Mouse (Mus musculus): Measurements from ENCODE around the gene Ctdspl.

Ctdspl gene

DNA sequence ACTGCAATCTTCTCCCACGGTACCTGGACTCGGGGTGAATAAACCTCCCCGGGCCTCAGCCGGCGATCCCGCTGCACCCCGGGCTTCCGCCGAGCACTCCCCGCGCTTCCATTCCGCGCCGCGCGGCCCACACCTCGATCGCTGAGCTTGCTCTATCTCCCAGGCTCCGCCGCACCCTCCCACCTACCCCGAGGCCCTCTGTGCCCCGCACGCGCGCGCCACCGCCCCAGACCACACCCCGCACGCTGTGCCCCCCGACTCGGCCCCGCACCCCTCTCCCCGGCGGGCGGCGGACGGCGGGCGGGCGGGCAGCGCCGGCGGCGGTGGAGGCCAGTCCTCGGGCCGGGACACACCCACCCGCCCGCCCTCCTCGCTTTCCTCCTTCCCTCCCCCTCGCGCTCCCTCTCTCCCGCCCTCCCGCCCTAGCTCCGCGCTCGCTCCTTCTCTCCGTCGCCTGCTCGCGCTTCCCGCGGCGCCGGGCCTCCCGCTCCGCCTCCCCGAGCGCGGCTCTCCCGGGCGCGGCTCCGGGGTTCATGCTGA, at the start of gene Ctdspl:
Gene Ctdspl (plus strand): TSS at position 343 of the 540 bp plus-strand sequence.
- DNase-seq (ENCODE audit: low spot score) = peak; percentile 46

DNA sequence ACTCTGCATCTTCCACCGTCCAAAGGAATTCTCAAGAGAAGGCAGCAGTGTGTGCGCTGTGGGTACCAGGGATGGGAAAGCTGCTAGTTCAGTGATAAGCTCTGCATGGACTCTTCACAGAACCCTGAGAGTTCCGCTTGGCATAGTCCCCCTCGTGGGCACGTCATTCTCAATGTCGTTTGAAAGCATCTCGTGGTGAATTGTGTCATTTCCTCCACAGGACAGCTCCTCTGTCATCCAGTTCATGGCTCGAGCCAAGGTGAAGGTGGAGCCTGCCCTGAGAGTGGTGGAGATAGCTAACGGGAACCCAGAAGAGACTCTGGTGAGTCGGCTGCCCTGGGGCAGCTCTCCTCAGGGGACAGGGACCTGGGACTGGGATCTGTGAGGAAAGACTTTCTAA, 49.4 kb upstream of the Ctdspl start:
- DNase-seq (ENCODE audit: low spot score) = no peak

DNA sequence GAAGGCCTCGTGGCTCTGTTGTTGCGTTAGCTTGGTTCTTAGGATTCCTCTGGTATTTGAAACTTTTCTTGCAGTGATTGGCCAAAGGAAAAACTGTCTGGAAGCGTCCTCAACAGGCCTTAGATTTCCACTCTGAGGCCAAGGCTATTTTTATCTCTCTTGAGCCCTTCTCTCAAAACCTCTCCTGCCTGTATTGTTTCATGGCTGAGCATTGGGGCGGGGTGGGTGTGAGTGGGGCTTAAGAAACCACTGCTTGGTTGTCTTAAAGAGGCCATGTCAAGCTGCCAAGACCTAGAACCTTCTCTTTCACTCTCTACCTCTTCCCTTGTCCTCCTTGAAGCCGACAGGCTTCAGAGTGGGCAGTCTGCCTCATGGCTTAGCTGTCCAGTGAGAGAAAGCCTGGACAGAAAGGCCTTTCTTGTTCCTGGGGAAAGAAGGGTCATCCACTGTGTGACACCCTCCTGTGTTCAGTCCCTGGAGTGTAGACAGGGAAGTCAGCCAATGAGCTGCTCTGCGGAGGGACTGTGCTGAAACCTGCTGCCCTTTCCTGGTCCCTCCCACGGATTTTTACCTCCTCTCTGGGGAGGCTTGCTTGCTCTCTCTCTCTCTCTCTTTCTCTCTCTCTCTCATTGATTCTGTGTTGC, 48.8 kb upstream of the Ctdspl start:
- no peak for DNase-seq (ENCODE audit: low spot score)

DNA sequence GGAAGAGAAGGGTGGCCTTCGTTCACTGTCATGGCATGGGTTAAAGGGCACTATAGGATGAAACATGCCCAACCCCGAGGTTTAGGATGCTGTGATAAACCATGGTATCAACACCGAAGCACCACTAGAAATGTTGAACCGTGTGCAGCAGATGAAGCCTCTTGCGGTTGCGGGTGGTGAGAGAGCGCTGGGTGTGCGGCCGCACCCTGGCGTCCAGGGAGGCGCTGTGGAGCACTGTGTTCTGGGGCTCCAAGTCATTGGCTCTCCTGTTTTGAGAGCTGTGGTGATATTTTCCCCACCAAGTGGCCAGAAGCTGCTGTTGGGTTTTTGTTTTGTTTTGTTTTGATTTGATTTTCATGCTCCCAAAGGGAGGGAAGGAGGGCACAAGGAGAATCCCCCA, 47.7 kb upstream of the Ctdspl start:
- no peak for DNase-seq (ENCODE audit: low spot score)

DNA sequence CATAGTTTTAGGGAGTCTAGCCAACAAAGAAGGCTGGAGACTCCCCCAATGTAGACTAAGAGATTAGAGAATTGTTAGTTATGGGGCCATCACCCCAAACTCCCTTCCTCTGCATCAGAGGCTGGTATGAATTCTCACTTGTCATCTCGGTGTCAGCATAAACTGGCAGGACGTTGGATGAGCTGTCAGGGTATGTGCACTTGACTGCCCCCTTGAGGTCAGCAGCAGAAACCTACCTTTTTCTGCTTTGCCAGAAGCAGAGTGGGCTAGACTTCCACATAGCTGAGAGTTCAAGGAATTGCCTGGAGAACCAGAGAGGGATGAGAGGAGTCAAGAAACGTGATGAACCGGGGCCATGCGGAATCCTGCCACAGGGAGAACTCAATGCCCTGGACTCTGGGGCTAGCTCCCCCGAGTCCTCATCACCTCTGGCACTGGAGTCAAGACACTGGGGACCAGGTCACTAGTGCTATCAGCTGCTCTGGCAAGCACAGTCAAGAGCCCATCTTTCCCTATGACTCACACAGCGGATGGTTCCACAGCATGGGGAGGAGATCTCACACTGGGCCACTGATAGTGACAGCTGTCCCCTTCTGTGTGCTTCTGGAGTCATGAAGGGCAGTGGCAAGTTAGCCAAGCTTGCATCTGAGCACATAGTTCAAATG, 44.8 kb upstream of the Ctdspl start:
- no peak for DNase-seq (ENCODE audit: low spot score)

DNA sequence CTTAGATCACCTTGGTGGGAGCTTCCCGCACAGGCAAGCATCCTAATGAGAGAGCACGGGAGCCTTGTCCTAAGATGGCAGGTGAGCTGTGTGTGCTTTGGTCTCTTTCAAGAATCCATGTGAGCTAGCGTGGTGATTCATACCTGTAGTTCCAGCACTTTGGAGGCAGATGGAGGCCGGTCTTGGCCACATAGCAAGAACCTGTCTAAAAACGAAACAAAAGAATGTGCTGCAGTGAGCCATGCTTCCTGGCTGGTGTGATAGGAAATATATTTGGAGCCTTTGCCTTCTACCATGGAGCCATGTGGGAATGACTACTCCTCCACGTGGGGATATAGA, 44.3 kb upstream of the Ctdspl start:
- no peak for DNase-seq (ENCODE audit: low spot score)

DNA sequence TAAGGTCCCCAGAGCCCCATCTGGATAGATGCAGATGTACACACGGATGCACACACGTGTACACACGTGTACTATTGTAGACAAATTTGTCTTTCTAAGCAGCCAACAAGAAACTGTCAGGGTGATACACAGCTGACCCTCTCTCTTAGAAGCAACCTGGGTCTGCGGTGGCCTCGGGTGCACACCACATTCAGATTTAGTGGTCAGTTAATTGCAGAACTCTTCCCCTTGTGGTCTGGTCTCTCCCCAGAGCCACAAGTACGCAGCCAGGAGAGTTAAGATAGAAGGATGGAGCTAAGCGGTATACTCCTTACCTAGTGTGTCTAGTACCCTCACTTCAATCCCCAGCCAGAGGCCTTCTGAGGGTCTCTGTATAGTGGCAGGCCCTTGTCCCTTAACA, 43.1 kb upstream of the Ctdspl start:
- no peak for DNase-seq (ENCODE audit: low spot score)

DNA sequence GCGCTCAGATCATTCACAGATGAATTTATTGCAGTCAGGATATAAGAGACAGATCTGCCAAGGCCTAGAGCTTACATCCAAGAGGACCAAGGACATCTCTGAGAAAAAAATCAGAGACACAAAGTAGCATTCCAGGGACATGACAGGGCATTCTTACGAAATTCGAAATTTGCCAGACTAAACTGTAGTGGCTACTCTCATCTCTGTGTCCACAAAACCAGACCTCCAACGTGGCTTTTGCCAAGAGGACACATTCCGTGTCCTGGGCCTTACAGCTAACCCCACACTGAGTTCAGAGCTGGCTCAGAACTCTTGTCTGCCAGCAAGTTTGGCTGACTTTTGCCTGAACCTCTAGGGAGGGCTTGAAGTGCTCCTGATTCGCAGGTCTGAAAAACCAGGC, 40.5 kb upstream of the Ctdspl start:
- no peak for DNase-seq (ENCODE audit: low spot score)

DNA sequence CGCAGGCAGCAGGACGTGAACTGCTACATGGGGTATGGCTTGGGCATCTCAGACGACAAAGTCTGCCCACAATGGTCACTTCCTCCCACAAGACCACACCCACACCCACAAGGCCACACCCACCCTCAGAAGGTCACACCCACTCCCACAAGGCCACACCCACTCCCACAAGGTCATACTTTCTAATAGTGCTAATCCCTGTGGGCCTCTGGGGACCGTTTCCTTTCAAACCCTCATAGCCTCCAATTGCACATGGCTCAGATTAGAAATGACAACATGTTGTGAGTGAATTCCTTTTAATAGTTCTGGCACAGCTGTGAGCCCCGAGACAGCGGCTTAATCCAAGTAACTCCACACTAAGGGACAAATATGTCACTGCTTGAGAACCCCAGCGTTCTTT, 39.1 kb upstream of the Ctdspl start:
- DNase-seq (ENCODE audit: low spot score) = no peak

DNA sequence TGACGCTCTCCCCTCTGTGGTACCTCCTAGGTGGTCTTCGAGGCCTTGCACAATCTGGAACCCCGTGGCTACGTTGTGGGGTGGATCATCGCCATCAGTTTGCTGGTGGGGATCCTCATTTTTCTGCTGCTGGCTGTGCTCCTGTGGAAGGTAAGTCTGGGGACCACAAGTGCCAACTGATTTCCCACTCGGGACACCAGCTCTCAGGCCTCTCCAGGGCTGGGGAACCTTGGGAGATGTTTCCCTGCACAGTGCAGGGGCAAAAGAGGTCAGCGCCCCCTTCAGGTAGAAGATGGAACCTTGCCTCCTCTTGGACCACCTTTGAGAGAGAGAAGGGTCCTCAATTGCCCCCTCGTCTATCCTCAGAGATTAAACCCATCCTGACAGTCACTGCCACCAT, 38.5 kb upstream of the Ctdspl start:
- DNase-seq (ENCODE audit: low spot score) = no peak

DNA sequence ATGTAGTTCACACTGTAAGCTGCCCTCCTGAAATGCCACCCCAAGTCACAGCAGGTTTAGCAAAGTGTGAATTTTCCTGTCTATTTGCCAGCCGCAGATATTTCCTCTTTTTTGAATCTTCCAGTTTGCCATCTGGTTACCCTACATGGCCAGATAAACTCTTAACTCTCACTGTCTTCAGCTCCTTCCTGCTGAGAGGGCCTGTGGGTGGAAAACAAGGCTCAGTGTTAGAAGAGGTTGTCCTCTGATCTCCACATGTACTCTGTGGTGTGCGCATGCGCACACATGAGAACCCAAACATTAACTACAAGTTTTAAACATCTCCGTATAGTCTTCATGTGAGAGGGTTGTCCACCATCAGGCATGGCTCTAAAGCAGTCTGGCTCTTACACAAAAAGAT, 36.1 kb upstream of the Ctdspl start:
- DNase-seq (ENCODE audit: low spot score) = no peak

DNA sequence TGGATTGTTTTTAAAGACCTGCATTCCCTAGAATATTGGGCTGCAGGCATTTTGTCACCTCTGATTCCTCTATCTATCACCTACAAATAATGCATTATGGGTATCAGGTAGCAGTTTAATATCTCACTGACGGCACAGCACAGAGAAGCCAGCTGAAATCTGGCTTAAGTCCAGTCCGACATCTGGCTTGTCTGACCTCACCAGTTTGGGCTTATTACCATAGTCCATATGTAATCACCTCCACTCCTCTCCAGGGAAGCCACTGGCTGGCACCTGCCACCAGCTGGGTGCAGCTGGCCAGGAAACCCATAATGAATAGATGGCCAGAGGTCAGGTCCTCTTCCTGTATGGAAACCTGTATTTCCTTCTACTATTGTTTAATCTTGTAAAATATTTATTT, 35.6 kb upstream of the Ctdspl start:
- no peak for DNase-seq (ENCODE audit: low spot score)

DNA sequence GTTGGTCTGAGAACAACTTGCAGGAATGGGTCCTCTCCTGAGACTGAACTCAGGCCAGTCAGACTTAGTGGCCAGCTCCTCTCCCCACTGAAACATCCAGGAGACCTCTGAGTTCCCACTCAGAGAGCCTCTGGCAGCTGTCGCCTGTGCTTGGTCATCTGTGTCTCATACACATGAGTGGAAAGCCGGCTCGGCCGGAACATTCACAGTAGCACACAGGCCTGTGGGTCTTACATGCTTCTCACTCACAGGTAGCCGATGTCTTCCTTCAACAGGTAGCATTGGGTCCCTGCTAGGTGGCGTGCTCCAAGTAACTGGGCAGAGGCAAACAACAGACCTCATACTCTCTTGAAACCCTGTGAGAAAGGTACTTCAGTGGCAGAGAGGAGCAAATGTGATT, 35.2 kb upstream of the Ctdspl start:
- DNase-seq (ENCODE audit: low spot score) = no peak

DNA sequence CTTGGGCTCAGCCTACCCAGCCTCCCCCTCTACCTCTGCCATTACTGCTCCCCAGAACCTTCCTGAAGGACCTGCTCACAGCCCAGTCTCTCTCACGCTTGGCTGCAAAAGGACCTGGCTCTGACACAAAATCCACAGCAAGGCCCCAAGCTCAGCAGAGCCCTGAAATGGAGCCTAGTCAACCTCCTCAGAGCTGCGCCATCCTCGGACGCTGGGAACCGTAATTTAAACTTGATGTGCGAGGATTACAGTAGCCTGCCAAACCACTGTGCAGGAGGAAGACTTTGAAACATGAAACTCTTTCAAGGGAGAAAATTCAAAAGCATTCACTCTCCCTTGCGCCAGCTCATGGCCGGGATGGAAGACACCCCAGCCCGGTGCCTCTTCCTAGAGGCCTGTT, 34.7 kb upstream of the Ctdspl start:
- no peak for DNase-seq (ENCODE audit: low spot score)

DNA sequence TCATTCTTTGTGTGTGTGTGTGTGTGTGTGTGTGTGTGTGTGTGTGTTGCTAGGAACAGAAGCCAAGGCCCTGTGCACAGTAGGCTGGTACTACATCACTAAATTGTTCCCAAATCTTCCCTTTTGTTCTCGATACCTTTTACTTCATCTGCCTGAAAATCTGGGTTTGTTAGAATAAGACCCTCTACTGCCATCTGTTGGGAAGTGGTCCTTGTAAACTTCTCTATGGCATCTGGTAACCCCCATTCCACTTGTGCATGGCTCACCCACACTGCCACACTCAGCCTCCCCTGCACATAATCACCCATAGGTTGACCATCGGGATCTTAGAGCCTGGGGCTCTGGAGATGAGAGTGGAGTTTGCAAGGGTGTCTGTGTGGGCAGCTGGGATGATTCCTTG, 31.2 kb upstream of the Ctdspl start:
- DNase-seq (ENCODE audit: low spot score) = no peak

DNA sequence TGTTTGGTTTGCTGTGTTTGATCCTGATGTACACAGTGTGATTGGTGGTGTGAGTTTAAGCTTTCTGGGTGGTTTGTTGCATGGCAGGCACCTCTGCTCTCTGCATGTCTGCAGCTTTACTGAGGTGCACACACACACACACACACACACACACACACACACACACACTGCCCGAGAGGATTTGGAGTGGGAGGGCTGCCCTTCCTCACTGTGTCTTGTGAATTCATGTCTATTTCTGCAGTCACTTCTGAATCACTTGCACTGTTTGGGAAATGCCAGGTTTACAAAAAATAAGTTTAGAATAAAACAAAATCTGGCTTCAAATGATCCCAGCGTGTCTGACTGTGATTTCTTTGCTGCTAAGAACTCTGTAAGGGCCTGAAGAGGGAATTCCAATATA, 25.6 kb upstream of the Ctdspl start:
- no peak for DNase-seq (ENCODE audit: low spot score)

DNA sequence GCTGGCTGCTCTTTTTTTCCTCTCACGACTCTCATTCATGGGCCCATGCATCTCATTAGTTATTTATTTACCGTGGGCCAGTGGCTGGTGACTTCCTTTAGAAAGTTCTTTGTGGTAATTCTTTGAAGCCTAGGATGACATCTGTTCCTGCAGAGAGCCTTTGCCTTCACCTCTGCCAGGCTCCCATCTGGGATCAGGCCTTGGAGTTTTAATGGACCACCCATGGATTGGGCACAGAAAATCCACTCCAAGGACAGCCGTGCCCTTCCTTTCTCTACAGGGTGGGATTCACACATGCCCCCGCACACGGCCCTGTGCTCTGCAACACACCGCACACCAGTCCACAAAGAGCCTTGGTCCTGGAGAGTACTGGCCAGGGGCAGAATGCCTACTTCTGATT, 24.3 kb upstream of the Ctdspl start:
- DNase-seq (ENCODE audit: low spot score) = no peak

DNA sequence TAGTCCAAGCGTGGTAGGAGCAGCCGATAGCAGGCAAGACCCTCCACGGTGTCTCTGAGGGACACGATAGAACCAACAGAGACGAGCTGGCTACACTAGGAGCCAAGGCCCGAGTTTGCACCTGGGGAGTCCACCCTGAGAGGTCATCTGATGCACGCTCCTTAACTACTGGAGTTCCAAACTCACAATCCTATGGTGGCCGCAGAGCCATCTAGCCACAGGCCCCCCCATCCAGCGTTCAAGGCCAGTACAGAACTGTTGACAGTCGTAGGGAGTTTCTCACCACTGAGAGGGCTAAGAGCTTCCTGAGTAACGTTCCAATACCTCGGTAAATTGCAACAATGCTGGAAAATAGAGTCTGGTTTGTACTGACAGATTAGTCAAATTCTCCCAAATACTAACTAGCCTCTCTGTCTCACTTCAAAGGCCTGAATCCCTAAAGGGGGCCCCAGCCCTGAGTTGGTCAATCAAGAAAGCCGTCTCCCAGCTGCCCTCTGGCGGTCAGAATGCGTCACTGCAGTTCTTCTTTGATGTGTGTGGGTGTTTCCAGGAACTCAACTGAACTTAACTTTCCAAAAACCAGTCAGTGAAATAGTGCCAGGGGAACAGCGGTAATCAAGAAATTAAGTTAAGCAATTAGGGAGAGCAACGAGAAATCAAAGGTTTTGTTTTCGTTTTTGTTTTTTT, 18.2 kb upstream of the Ctdspl start:
- peak; percentile 81 for DNase-seq (ENCODE audit: low spot score)

DNA sequence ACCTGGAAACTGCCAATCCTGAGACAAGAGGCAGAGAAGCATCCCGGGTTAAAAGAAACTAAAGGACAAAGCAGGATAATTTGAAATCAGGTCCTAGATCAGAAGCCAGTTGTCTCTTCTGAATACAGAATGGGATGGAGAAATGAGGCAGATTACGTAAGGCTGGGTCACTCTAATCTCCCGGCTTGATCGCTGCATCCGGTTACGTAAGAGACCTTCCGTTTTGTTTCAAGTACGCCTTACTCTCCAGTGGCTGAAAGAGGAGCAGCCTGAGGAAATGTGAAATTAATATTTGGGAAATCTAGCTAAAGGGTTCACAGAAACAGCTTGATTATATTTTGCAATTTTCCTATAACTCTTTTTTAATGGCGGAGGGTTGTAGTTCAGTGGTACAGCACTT, 13.2 kb upstream of the Ctdspl start:
- DNase-seq (ENCODE audit: low spot score) = no peak

DNA sequence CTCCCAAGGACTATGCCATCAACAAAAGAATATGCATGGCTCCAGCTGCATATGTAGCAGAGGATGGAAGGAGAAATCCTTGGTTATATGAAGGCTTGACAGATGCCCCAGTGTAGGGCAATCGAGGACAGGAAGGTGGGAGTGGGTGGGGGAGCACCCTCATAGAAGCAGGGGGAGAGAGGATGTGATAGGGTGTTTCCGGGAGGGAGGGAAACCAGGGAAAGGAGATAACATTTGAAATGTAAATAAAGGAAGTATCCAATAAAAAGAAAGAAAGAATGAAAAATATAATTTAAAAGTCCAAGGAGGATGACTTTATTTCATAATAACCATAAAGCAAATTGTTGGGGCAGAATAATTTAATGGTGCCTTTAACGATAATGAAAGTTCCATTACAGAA, 12.6 kb upstream of the Ctdspl start:
- no peak for DNase-seq (ENCODE audit: low spot score)

DNA sequence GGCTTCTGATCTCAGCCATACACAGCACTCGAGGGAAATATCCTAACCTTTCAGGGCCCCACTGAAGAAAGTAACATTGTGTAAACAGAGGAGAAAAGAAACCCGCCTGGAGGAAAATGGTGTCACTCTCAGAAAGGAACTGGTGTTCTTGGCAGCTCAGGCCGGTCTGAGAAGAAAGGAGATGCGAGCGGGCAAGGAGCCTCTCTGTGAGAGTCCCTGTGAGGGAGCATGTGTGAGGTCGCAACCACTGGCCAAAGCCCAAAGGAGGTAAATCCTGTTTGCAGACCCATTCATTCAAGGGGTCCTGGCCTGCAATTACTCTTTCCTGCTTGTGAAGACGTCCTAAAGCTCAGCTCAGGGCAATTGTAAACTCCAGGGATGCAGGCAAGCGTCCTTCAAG, 11.7 kb upstream of the Ctdspl start:
- DNase-seq (ENCODE audit: low spot score) = no peak

DNA sequence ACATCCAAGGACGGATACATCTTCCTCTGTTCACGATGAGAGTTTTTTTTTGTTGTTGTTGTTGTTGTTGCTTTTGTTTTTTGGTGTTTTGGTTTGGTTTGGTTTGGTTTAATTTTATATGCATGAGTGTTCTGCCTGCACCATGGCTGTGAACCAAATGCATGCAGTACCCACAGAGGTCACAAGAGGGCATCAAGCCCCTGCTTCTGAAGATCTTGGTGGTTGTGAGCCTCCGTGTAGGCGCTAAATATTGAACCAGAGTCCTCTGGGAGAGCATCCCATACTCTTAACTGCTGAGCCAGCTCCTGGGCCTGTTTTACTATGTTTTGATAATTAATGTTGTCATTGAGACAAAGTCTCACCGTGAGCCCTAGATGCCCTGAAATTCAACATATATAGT, 11.0 kb upstream of the Ctdspl start:
- no peak for DNase-seq (ENCODE audit: low spot score)

DNA sequence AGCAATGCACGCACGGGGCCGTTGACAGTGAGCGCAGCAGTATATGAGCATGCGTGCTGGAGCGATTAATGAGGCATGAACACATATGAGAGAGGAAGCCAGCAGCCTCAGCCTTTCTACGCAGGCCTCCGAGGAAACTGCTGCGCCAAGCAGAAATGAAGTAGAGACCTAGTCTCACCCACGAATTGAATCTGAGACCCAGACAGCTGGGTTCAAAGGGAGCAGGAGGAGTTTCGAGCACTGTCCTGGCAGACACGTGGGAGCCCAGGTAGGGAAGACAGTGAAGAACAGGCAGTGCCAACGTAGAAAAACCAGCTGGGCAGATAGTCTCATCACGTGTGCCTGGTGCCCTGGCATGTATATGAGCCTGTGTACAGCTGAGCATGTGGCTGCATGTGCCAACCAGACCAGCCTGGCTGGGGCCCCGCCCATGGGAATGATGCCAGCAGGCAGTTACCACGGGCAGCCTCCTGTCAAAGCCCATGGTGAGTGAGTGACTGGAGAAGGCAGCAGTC, 6.5 kb upstream of the Ctdspl start:
- DNase-seq (ENCODE audit: low spot score) = no peak
